Mouse (Mus musculus) hematopoietic stem cell, adult 5-6 weeks (primary cell): Measurements from ENCODE around the gene Rnf148. TPM values are rescaled to one million over a fixed set of nuclear protein-coding genes. Genes with fewer than 3 reads are reported as not detected.

ENCODE experiments used
- ATAC-seq, 2 experiments: fragments of 125-278 bp in 1 of 2; replicated peaks in 1 of 2; 2 replicates each; pipeline ENCODE4 v1.8.0; 2016 to 2017; ENCODE audit warnings: inconsistent platforms in 2 of 2, mild to moderate bottlenecking in 2 of 2, moderate number of reproducible peaks in 2 of 2, low read depth in 1 of 2, moderate TSS enrichment in 1 of 2; ENCODE audit not compliant: low FRiP score in 2 of 2, poor library complexity in 2 of 2, severe bottlenecking in 2 of 2, insufficient read depth in 1 of 2, low TSS enrichment in 1 of 2
- total RNA-seq: library from RNA; stranded (forward); fragments of 172-1452, 232-1000 nt; gene quantifications from 2 replicates; pipeline ENCODE4 v1.2.3, GENCODE M21; 2017

Gene Rnf148
- total RNA-seq = 0.44 TPM in 1 of 2 replicates, not detected in the other

DNA sequence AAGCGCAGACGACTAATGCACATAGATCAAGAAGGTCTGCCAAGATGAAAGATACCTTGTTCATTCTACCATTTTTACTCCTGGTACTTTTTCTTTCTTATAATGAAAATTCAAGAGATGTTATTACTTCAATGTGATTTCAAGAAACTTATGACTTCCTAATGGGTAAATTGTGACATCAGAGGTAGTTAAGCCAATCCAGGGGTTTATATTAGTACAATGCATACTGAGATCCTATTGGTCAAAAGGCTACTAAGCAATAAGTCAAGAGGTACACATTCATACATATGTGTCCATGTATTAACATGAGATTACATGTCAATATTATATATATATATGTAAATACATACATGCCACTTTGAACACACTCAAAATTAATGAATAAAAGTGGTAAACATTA is at the start of gene Rnf148:
TSS of gene Rnf148 (minus strand) at position 101 of the 400 bp plus-strand sequence.
- no peak for ATAC-seq

DNA sequence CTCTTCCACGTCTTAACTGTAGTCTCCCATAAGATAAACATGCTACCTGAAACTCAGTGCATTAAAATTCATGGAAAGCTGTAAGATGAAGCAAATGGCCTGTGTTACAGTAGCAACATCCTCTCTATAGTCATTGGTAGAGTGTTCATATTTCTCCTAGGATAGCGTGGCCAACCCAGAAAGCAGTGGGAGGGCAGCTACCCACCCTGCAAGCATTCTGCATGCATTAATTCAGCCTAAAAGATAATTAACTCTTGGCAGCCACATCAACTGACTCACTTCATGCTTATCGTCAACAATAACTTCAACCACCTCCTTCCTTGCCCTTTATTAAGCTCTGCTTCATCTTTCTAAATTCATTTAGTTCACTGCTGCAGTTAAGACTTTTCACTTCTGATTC is 45.9 kb upstream of the Rnf148 start:
- no peak for ATAC-seq

DNA sequence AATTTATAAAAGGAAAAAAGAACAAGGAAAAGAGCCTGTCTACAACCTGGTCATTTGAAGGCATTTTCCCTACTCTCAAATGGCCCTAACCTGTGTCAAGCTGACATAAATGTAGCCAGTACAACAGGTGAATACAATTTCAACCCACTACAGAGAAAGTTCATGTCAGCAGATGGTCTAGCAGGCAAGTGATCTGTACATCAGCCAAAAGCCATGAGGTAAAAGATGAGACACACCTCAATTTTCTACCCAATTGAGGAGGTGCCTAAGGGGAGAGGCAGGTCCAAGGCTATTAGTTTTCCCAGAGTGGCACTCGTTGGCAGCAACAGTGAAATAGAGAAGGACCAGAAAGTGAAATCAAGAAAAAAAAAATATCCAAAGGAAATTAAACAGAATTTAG is 23.2 kb upstream of the Rnf148 start:
- ATAC-seq = no peak

DNA sequence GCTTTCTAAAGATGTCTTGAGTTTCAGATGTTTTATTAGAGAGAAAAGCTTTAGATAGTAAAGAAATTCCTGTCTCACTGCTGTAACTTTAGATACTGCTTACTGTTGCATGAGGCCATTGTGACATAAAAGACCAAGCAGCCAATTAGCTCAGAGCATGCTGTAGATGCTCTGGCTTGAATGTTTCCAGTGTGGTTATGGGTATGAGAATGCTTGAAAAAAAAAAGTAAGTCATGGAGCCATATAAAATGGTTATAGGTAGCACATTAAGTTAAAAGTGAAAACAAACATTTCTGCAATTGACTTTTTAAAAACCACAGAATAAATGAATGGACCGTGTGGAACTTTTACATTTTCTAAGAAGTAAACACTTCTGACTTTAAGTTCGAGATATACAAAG is 4.7 kb downstream of the Rnf148 start, which contains the start of gene Rnf133:
TSS of gene Rnf133 (minus strand) at position 101 of the 400 bp plus-strand sequence.
- ATAC-seq = no peak

DNA sequence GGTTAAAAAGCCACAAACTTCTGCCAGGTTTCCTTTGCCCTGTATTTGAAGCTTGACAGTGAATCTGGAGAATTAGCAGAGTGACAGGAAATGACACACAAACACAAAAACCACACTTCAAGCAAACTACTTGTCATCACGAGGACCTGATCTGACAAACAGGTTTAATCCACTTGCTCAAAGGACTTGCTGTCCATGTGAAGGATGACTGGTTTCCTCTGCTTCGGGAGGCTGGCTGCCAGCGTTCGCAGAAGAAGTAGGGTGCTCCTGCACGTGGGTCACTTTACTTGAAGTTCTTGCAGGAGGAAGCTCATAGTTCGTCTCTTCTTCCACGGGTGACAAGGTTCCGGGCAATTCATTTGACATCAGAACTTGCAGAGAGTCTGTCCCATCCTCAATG is 6.2 kb downstream of the Rnf148 start:
- peak; percentile 95 to 96 for ATAC-seq

DNA sequence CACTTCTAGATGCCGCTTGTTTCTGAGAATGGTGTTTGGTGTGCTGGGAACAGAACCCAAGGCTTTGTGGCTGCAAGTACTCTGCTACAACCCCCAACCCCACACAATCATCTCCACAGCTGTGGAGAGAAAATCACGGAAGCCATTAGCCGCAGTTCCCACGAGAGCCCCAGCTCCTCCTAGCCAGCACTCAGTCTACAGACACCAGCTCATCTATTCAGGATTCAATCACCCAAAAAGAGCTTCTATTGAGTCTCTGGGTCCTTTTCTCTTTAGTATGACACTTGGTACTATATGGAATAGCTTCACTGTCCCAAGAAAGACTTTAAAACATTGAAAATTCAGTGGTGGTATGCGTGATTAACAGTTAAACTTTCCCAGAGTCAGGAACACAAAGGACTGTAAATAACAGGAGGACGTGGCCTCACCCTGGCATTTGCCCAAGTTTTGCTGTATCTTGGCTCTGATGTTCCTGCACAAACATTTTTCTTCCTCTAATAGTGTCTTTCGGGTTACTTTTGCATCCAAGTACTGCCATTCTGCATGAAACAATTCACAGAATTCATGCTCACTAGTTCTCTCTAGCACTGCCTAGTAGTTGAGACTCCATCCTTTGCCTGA is 7.2 kb downstream of the Rnf148 start:
- no peak for ATAC-seq

DNA sequence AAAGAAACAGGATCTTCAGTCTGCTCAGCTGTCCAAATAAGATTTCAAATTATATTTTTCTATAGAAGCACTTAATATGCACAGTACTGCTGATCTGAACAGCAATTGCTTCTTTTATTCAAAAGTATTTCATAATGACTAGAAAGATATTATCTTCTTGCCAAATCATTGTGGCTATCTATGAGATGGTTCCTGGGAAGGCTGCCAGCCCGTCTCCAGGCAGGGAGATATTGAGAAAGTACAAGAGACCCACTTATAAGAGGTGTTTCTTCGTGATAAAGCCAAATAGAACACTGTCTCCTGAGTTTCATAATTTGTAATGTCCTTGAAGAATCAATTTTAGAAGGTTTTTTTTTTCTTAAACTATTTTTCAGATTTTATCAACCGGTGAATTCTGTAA is 17.9 kb downstream of the Rnf148 start:
- no peak; a peak in 1 of 4 replicates for ATAC-seq

DNA sequence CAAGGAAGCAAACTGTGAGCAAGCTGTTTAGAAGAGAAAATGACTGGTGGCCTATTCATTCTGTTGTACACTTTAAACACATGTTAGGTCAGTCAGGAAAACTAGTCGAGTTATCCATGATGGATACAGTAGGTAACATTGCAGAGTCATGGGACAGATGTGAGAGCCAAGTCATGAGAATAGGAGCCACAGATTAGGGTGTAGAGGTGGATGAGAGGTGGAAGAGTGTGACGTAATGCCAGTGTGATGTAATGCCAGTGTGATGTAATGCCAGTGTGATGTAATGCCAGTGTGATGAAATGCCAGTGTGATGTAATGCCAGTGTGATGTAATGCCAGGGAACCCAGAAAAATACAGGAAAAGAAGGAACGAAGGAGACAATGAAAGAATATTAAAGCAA is 19.7 kb downstream of the Rnf148 start:
- ATAC-seq = no peak

DNA sequence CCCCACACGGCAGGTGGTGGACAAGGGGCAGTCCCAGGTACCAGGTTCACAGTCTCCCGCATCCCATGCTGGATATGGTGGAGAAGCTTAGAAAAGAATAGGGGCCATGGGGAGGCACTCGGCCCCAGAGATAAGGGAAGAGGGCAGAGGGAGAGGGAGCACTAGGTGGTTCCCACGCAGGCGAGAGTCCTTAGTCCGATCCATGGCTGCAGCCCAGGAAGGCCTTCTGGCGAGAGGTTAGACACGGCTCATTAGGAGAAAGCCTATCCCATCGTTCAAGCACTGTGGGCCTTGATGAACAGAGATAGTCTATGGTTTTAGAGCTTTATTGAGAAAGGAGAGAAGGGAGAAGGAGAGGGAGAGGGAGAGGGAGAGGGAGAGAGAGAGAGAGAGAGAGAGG is 20.9 kb downstream of the Rnf148 start:
- no peak for ATAC-seq

DNA sequence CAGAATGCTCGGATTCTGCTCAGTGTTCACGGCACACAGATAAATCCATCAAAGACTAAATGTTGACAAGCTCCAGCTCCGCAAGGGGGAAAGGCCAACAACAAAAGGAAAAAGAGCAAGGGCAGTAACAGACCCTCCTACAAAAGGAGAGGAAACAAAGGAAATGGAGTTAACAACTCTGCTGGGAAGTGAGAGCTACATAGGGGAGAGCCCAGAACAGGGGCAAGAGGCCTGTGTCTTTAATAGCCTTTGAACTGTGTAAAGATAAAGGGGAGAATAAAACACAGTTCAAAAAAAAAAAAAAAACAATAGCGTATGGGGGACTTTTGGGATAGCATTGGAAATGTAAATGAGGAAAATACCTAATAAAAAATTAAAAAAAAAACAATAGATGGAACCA is 24.5 kb downstream of the Rnf148 start:
- ATAC-seq = no peak

Other genes starting within 250 kb of the Rnf148 start
- gene Rnf133, start 4.8 kb downstream of the Rnf148 start, total RNA-seq = 0.25 TPM in 1 of 2 replicates, not detected in the other
- gene Cadps2, start 184.3 kb upstream of the Rnf148 start, total RNA-seq = 17.5 and 21.3 TPM in 2 replicates